Mouse (Mus musculus): ENCODE measurements around the gene Gm3453. TPM values are rescaled to one million over a fixed set of nuclear protein-coding genes. Genes with fewer than 3 reads are reported as not detected.

Gm3453 gene
- total RNA-seq (2023): not detected in 4 replicates

GRCm38 (mm10) chr14:5979037-5979436 is at the start of gene Gm3453:
Gm3453 (minus strand) TSS chr14:5979137.

GRCm38 (mm10) chr14:5961635-5962034 is 17.3 kb downstream of the Gm3453 start, which contains the start of gene Gm3248:
Gm3248 (minus strand) TSS chr14:5961745.

Other genes with a start within 250 kb of the Gm3453 start
- not detected in 4 replicates for gene Gm3373, start 237.6 kb downstream of the Gm3453 start, total RNA-seq (2023)
- gene Gm3383, start 171.2 kb downstream of the Gm3453 start, total RNA-seq (2023): not detected in 4 replicates
- not detected in 4 replicates for gene Gm3424, start 148.8 kb downstream of the Gm3453 start, total RNA-seq (2023)
- not detected in 4 replicates for gene Gm8237, start 98.8 kb downstream of the Gm3453 start, total RNA-seq (2023)
- gene Gm3248, start 17.4 kb downstream of the Gm3453 start, total RNA-seq (2023): not detected in 4 replicates
- not detected in 4 replicates for gene Gm6337, start 79.1 kb upstream of the Gm3453 start, total RNA-seq (2023)
- not detected in 4 replicates for gene Gm8206, start 114.8 kb upstream of the Gm3453 start, total RNA-seq (2023)
- gene Gm3468, start 129.5 kb upstream of the Gm3453 start, total RNA-seq (2023): not detected in 4 replicates
- gene Gm3476, start 146.7 kb upstream of the Gm3453 start, total RNA-seq (2023): not detected in 4 replicates
- not detected in 4 replicates for gene Gm21560, start 240.2 kb upstream of the Gm3453 start, total RNA-seq (2023)

Data from B cell, adult 62 days (primary cell).